Mouse (Mus musculus): ENCODE results near the gene Pcna.
"Not testable (repeated sequence)": the region's sequence is repeated elsewhere in the genome, so short reads cannot be mapped to it uniquely, and the experiment has no call there.

Pcna gene

GRCm38 (mm10) chr2:132276249-132276648 is 23.1 kb upstream of the Pcna start:
- no peak for DNase-seq (ENCODE audit: low spot score)

GRCm38 (mm10) chr2:132275527-132275926 is 22.4 kb upstream of the Pcna start:
- DNase-seq (ENCODE audit: low spot score): no peak

GRCm38 (mm10) chr2:132272694-132273389 is 19.7 kb upstream of the Pcna start:
- no peak for DNase-seq (ENCODE audit: low spot score)

DNA sequence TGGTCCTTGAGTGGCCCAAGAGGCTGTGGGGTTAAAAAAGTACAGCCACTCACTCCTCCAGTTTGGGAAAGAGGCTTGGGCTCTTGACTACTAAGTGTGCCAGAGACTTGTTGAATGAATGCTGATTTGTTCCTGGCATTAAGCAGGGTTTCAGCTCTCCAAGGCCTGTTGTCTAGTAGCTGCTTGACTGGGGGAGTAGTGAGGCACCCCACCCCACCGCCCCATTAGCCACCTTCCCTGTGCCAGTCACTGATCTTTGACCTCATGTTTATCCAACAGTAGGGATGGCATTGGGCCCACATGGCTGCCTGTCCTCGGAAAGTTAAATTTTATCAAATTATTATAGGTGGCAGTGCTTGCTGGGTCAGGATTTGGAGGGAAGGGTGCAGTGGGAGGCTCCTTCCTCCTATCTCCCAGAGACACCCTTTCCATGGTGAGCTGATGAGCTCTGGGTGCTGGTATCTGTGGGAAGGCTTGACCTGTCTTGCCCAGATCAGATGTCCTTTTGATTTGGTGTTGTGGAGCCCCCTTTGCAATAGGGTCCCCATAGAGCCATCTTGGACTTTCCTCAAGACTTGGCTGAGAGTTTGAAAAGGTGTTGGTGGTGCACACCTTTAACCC is 17.3 kb upstream of the Pcna start:
- DNase-seq (ENCODE audit: low spot score): no peak

DNA sequence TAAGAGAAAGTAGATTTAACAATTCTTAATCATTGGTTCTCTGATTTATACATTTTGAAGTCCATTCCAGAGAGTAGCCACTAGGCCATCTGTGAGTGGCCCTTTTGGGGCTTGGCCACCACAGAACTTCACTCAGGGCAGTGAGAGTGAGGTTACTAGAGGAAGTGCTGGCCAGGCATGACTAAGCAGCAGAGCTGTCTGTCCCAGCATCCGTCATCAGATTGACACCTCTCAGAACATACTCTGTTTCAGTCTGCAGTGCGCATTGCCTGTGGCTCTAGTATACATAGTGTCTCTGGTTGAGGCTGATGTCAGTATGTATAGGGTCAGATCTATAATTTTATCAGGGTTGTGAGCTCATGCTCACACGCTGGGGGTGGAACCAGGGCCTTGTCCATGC is 16.1 kb upstream of the Pcna start:
- DNase-seq (ENCODE audit: low spot score): no peak

DNA sequence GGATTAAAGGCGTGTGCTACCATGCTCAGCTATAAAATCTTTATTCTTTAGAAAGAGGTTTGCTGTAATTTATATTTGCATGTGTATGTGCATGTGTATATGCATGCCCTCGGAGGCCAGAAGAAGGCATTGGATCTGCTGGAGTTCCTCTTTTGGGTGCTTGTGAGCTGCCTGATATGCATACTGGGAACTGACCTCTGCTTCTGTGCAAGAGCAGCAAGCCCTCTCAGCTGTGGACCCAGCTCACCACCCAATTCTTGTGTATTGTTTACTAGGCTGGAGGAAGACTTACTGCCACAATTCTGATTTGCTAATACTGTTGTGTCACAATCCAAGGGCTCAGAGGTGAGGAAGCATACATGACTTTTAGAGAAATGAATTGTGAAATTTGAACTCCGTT is 13.0 kb upstream of the Pcna start:
- DNase-seq (ENCODE audit: low spot score): no peak

DNA sequence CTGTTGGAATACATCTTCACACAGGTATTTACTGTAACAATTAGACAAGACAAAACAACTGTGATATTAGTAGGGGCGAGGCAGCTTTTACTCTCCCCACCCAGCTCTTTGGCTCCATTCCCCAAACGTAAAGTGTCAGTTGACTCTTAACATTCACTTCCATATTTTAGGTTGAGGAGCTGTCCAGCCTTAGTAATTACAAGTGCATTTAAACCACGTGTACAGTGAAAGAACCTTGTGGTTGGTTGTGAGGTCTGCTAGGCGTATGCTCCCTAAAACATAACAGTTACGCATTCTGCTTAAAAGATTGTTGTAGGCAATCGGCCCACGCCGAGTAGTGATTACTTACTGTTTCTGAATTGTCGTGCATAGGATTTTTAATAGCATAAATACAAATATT is 12.1 kb upstream of the Pcna start:
- no peak for DNase-seq (ENCODE audit: low spot score)

- no peak for DNase-seq (ENCODE audit: low spot score)
These were observed 11.2 kb upstream of the Pcna start for GRCm38 (mm10) chr2:132264266-132264710.

GRCm38 (mm10) chr2:132263421-132264265 is 10.5 kb upstream of the Pcna start:
- peak; percentile 10 for DNase-seq (ENCODE audit: low spot score)

DNA sequence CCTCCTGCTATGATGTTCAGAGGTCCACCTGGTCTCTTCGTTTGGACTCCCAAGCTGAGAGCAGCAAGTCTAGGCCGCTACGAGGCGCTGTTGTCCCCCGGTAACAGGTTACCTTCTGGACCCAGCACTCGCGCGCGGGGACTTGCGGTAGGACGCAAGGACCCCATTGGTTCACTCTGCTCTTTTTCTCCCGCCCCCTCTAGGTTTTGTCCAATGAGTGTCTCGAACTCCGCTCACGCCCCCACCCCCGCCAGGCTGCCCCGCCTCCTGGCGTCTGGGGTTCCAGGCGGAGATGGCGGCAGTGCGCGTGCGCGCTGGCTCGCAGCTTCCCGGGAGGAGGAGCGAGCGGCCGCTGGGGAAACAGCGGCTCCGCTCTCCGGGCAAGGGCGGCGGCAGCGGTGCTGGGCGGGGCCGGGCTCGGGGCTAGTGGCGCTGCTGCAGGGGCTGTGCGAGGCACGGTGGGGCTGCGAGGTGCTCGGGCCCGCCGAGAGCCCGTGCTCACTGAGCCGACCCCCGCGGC is 9.8 kb upstream of the Pcna start, which contains the start of gene Cds2:
Gene Cds2, plus strand, starts transcription at position 270 of the 520 bp plus-strand sequence.
- peak; percentile 99 for DNase-seq (ENCODE audit: low spot score)

- DNase-seq (ENCODE audit: low spot score): no peak
These were observed 9.1 kb upstream of the Pcna start for GRCm38 (mm10) chr2:132262175-132262574.

- DNase-seq (ENCODE audit: low spot score): no peak
These were observed 7.5 kb upstream of the Pcna start for GRCm38 (mm10) chr2:132260601-132261000.

GRCm38 (mm10) chr2:132257350-132258068 is 4.4 kb upstream of the Pcna start:
- DNase-seq (ENCODE audit: low spot score): no peak

GRCm38 (mm10) chr2:132253603-132254002 is 489 bp upstream of the Pcna start:
- DNase-seq (ENCODE audit: low spot score): no peak

GRCm38 (mm10) chr2:132251911-132252310 is 1.2 kb downstream of the Pcna start:
- no peak for DNase-seq (ENCODE audit: low spot score)

DNA sequence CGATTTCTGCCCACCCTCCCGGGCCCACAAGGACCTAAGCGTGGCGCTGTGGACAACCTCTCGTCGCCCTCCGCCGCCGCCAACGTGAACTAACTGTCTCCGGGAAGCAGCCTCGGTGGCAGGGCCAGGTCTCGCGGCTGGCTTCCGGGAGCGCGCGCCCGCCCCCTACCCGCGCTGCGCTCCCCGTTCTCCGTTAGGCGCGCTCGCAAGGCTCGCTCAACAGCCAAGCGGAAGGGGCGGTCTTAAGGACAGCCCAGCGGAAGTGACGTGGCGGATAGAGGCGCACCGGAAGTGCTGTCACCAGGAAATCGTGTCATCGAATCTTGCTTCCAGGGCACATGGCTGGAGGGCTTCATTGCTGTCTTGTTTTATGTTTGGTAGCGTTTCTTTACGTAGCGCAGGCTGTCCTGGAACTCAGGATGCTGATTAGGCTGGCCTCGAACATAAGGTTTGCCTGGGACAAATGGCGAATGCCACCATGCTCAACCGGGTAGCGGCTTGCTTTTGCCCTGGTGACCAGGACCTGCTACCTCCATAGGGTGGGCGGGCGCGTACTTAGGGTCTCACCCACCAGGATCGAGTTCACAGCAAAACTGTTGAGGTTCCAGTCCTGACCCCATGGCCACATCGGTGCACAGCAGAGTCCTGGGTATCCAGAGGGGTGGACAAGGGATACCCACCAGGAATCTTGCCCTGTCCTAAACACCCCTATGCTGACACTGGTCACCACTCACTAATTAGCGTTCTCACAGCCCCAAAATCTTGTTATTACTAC is 5.4 kb downstream of the Pcna start, which contains the start of gene Tmem230:
Gene Tmem230, minus strand, starts transcription at position 269 of the 775 bp plus-strand sequence.
- peak; percentile 94 for DNase-seq (ENCODE audit: low spot score)

GRCm38 (mm10) chr2:132243370-132243769 is 9.7 kb downstream of the Pcna start:
- no peak for DNase-seq (ENCODE audit: low spot score)

- peak; percentile 63 for DNase-seq (ENCODE audit: low spot score)
These were observed 12.7 kb downstream of the Pcna start for GRCm38 (mm10) chr2:132240457-132240856.

DNA sequence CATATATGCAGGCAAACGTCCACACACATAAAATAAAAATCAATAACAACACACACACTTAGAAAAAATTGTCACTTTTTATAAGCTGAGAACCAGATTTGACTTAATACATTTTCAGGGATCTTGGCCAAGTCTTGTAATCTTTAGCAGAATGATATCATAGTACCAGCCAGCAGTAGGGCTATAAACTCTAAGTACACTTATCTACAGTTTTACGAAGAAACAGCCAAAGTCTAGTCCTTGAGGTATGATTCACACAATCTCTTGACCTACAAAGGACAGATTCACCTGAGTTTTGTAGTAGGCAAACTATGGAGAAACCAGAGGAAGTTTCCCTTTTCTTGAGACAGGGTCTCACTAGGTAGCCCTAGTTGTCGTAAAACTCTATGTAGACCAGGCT is 13.7 kb downstream of the Pcna start:
- not testable (repeated sequence) for DNase-seq (ENCODE audit: low spot score)

GRCm38 (mm10) chr2:132235975-132236374 is 17.1 kb downstream of the Pcna start:
- DNase-seq (ENCODE audit: low spot score): no peak

DNA sequence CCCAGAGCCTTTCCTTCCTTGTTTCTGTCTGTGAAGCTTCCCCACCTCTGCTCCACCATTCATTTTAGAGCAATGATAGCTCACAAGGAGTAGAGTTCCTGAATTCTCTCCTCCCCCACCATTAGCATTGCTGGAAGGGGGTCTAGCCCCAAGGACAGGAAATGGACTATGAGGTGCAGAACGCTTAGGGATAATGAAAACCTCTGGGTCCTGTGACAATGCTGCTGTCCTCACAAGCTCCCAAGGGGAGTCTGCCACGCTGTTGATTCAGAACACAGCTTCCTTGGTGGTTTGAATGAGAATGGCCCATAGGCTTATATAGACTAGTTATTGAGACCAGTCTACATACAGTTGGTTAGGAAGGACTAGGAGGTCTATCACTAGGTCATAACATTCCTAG is 17.8 kb downstream of the Pcna start:
- DNase-seq (ENCODE audit: low spot score): no peak
